Mouse (Mus musculus): ENCODE results near the gene Gnptg. TPM values are rescaled to one million over a fixed set of nuclear protein-coding genes. Genes with fewer than 3 reads are reported as not detected.

Gene Gnptg
- total RNA-seq, 4 experiments from 2014 or later = 48.9 to 57.3 (median 52.2) TPM

DNA sequence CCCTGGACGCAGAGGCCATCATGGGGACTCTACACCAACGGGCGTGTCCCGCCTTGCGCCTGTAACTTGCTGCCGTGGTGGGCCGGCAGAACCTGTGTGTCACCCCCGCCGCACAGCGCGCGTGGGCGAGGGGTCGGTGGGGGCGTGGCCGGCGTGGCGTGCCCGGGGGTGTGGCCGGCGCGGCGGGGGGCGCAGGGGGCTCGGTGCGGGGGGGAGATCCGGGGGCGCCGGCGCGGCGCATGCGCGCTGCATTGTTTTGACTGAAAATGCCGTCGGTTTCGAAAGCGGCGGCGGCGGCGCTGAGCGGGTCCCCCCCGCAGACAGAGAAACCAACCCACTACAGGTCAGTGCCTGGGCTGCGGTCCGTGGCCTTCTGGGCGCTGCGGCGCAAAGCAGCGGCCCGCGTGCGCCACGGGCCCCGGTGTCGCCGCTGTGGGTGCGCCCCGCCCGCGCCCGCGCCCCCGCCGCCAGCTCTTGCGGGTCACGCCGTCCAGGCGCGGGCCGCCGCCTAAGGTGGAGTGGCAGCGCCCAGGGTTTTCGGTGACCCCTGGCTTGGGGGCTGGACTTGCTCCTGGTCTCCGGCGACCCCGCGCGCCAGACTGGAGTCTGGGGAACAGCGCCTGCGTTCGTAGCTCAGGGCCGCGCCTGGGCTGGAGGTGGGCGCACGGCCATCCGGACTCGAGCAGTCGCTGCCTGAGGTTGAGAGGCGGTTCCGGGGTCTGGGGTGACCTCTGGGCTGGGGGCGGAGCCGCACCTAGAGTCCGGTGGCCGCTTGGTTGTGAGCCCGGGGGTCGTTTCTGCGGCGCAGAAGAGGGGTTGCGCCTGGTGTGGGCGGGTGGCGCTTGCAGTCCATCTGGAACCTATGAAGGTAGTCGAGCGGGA, 51.5 kb downstream of the Gnptg start, which contains the start of gene Unkl:
Unkl (plus strand) TSS at position 248 of the 882 bp plus-strand sequence.
- DNase-seq = peak; percentile 63

DNA sequence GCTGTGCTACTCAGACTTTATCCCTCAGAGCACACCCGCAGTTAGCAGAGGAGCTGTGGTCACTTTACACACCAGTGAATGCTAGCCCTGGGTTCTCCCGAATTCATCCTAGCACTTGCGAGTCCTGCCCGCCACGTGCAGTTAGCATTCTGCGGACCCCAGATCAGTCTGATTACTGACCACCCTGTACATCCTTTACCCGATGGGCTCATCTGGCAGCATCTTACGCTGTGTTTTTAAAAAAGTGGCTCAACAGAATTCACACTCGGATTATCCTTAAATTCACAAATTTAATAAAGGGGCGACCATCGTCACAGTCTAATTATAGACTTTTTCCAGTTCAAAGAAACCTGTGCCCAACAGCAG, 52.2 kb downstream of the Gnptg start:
- DNase-seq = no peak

DNA sequence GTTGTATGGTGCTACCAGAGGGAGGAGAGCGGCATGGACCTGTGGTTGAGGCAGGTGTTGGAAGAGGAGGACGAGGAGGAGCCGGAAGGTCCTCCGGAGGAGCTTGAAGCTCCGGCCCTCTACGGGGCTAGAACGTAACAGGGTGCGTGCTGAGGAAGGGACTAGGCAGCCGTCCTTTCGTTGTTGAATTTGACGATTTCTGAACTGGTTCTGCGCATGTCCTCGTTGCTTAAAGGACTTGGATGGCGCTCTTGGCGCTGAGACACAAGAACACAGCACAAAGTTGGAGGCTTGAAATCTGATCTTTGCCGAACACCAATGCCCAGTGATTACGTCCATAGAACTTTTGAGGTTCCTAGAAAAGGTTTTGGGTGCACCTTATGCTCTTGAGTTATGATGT, 55.0 kb downstream of the Gnptg start:
- DNase-seq = no peak

DNA sequence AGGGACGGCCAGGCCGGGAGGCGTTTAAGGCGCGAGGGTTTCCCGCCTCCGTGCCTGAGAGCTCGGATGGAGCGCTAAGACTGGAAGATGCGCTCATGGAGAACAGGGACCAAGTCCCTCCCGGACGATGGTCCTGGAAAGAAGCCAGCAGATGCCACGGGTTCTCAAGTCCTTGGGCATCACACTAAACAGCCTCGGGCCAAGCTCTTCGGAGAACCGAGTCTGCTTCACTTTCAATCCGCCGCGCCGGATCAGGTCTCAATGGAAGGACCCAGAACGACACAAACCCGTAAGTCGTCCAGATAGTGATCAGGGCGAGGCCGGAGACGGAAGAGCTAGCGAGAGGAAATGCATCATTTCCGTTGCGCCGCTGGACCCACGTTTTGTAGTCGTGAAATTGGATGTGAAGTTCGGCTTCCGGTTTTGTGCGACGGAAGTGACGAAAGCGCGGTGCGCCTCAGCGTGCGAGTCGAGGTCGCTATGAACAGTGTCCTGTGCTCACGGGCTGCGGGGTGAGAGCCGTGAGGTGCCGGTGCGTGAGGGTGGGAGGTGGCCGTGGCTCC, 55.7 kb downstream of the Gnptg start, which contains the start of gene BC003965:
BC003965 (plus strand) TSS at position 426 of the 563 bp plus-strand sequence.
- DNase-seq = peak; percentile 97

Small RNAs within 50 kb of the gene (microRNA-seq; reads per million reads assigned to microRNA genes)
- gene Mir3547 = 24.8 to 30.7 reads per million in 2 experiments

Other genes with a start within 250 kb of the Gnptg start
- gene Cramp1l, start 224.3 kb downstream of the Gnptg start, total RNA-seq (2022) = 10 to 100 TPM; 22.0 to 33.2 (median 25.4) TPM
- 10 to 100 TPM; 31.7 to 45.0 (median 38.1) TPM for gene Ift140, start 224.0 kb downstream of the Gnptg start, total RNA-seq (2022)
- gene Tmem204, start 156.5 kb downstream of the Gnptg start, total RNA-seq (2022) = 10 to 100 TPM; 35.3 to 56.0 (median 52.6) TPM
- 10 to 100 TPM; 24.0 to 40.2 (median 29.5) TPM for gene Telo2, start 124.2 kb downstream of the Gnptg start, total RNA-seq (2022)
- not detected for gene Ptx4, start 119.4 kb downstream of the Gnptg start, total RNA-seq (2022)
- 10 to 100 TPM; 47.4 to 77.7 (median 67.8) TPM for gene Clcn7, start 106.7 kb downstream of the Gnptg start, total RNA-seq (2022)
- under 1 TPM in 3 of 4 experiments, not detected in 1; 0.09 to 0.34 (median 0.19) TPM for gene Ccdc154, start 77.7 kb downstream of the Gnptg start, total RNA-seq (2022)
- gene Gm38655, start 64.7 kb downstream of the Gnptg start, total RNA-seq (2022) = under 1 TPM in 3 of 4 experiments, not detected in 1; 0.40 to 0.67 (median 0.42) TPM
- gene BC003965, start 55.6 kb downstream of the Gnptg start, total RNA-seq (2022) = 10 to 100 TPM; 18.4 to 21.7 (median 20.9) TPM
- gene Unkl, start 51.7 kb downstream of the Gnptg start, total RNA-seq (2022) = 10 to 100 TPM; 18.4 to 36.4 (median 26.2) TPM
- 10 to 100 TPM; 23.4 to 35.5 (median 30.3) TPM for gene Tsr3, start within 50 bp of the Gnptg start, total RNA-seq (2022)
- gene Baiap3, start 16.2 kb upstream of the Gnptg start, total RNA-seq (2022) = 10 to 100 TPM; 12.8 to 44.5 (median 22.1) TPM
- gene Ube2i, start 34.5 kb upstream of the Gnptg start, total RNA-seq (2022) = 100 to 1,000 TPM; 249 to 283 (median 265) TPM
- gene Prss34, start 58.3 kb upstream of the Gnptg start, total RNA-seq (2022) = under 1 TPM in 3 of 4 experiments, not detected in 1; 0.31 to 0.56 (median 0.41) TPM
- not detected for gene Prss28, start 68.5 kb upstream of the Gnptg start, total RNA-seq (2022)
- gene Prss29, start 78.5 kb upstream of the Gnptg start, total RNA-seq (2022) = not detected
- 1 to 10 TPM in 1 of 4 experiments, under 1 TPM in 2, not detected in 1; 0.43 to 1.1 (median 0.59) TPM for gene Tpsab1, start 105.4 kb upstream of the Gnptg start, total RNA-seq (2022)
- 1 to 10 TPM; 1.9 to 4.4 (median 2.4) TPM for gene Tpsb2, start 126.2 kb upstream of the Gnptg start, total RNA-seq (2022)
- gene Tpsg1, start 129.1 kb upstream of the Gnptg start, total RNA-seq (2022) = not detected
- 100 to 1,000 TPM; 117 to 206 (median 157) TPM for gene Cacna1h, start 193.7 kb upstream of the Gnptg start, total RNA-seq (2022)
- gene Tekt4, start 214.5 kb upstream of the Gnptg start, total RNA-seq (2022) = under 1 TPM in 2 of 4 experiments, not detected in 2; 0.23 to 0.45 TPM

Measured in adrenal gland, adult 8-10 months (tissue).